Mouse (Mus musculus) CD4-positive, CD25-positive, alpha-beta regulatory T cell, adult 4 months (primary cell): ENCODE measurements around the gene Akt2. TPM values are rescaled to one million over a fixed set of nuclear protein-coding genes. Genes with fewer than 3 reads are reported as not detected.

Source experiments
- ATAC-seq: one replicate; pipeline ENCODE4 v1.8.0; 2017
- polyA plus RNA-seq, 2 experiments: library from polyadenylated mRNA; unstranded; fragments of 100-300 nt; shearing (Covaris generic); gene quantifications; one replicate each; pipeline ENCODE4 v1.2.1; 2017

Akt2 gene
- polyA plus RNA-seq, 2 experiments from 2014 or later, result 39.2 to 57.3 TPM

GRCm38 (mm10) chr7:27658712-27659663 is 67.6 kb downstream of the Akt2 start:
- ATAC-seq, result no peak

- no peak for ATAC-seq
Observed at GRCm38 (mm10) chr7:27662038-27662437, 70.7 kb downstream of the Akt2 start.

- ATAC-seq, result no peak
Observed at GRCm38 (mm10) chr7:27673064-27673574, 81.8 kb downstream of the Akt2 start.

- no peak for ATAC-seq
Observed at GRCm38 (mm10) chr7:27673575-27674131, 82.3 kb downstream of the Akt2 start.

GRCm38 (mm10) chr7:27674195-27674521 is 82.8 kb downstream of the Akt2 start:
- ATAC-seq, result no peak

GRCm38 (mm10) chr7:27674522-27675221 is 83.3 kb downstream of the Akt2 start, which contains the start of gene Map3k10:
Gene Map3k10 (minus strand): TSS chr7:27674598.
- ATAC-seq, result peak; percentile 96

GRCm38 (mm10) chr7:27675222-27675612 is 83.9 kb downstream of the Akt2 start:
- no peak for ATAC-seq

- ATAC-seq, result no peak
Observed at GRCm38 (mm10) chr7:27683218-27683617, 91.9 kb downstream of the Akt2 start.

- ATAC-seq, result no peak
Observed at GRCm38 (mm10) chr7:27685220-27685619, 93.9 kb downstream of the Akt2 start.

- no peak for ATAC-seq
Observed at GRCm38 (mm10) chr7:27685681-27686080, 94.3 kb downstream of the Akt2 start.

- no peak for ATAC-seq
Observed at GRCm38 (mm10) chr7:27687043-27687442, 95.7 kb downstream of the Akt2 start.

GRCm38 (mm10) chr7:27687836-27688235 is 96.5 kb downstream of the Akt2 start:
- ATAC-seq, result no peak

GRCm38 (mm10) chr7:27688246-27688788 is 97.0 kb downstream of the Akt2 start:
- ATAC-seq, result no peak

GRCm38 (mm10) chr7:27688815-27689612 is 97.7 kb downstream of the Akt2 start, which contains the start of gene Zfp607b:
Gene Zfp607b (plus strand): TSS chr7:27689340.
- ATAC-seq, result peak; percentile 98

Other genes starting within 250 kb of the Akt2 start
- 10 to 100 TPM; 49.2 to 76.0 TPM for gene Shkbp1, start 235.5 kb upstream of the Akt2 start, polyA plus RNA-seq
- not detected for gene Gm20479, start 234.1 kb upstream of the Akt2 start, polyA plus RNA-seq
- gene Sptbn4, start 143.9 kb upstream of the Akt2 start, polyA plus RNA-seq, result under 1 TPM; 0.28 to 0.32 TPM
- gene Blvrb, start 143.6 kb upstream of the Akt2 start, polyA plus RNA-seq, result 10 to 100 TPM; 14.1 to 19.9 TPM
- 10 to 100 TPM; 50.9 to 60.1 TPM for gene Sertad3, start 117.8 kb upstream of the Akt2 start, polyA plus RNA-seq
- gene Sertad1, start 104.6 kb upstream of the Akt2 start, polyA plus RNA-seq, result 10 to 100 TPM; 46.0 to 51.9 TPM
- under 1 TPM; 0.22 to 0.62 TPM for gene Prx, start 92.2 kb upstream of the Akt2 start, polyA plus RNA-seq
- under 1 TPM in 1 of 2 experiments, not detected in 1; 0.28 TPM for gene Hipk4, start 68.3 kb upstream of the Akt2 start, polyA plus RNA-seq
- gene Pld3, start 38.3 kb upstream of the Akt2 start, polyA plus RNA-seq, result 100 to 1,000 TPM; 191 to 306 TPM
- gene 2310022A10Rik, start 38.3 kb upstream of the Akt2 start, polyA plus RNA-seq, result 10 to 100 TPM; 15.0 to 25.3 TPM
- gene Ttc9b, start 62.4 kb downstream of the Akt2 start, polyA plus RNA-seq, result not detected
- 1 to 10 TPM in 1 of 2 experiments, under 1 TPM in 1; 0.76 to 1.5 TPM for gene Map3k10, start 83.0 kb downstream of the Akt2 start, polyA plus RNA-seq
- gene Zfp607b, start 97.8 kb downstream of the Akt2 start, polyA plus RNA-seq, result 1 to 10 TPM; 3.0 to 3.6 TPM
- 10 to 100 TPM; 11.7 to 19.1 TPM for gene Zfp60, start 139.8 kb downstream of the Akt2 start, polyA plus RNA-seq
- gene Zfp626, start 215.6 kb downstream of the Akt2 start, polyA plus RNA-seq, result 10 to 100 TPM in 1 of 2 experiments, 1 to 10 TPM in 1; 6.1 to 11.8 TPM
- gene Zfp59, start 247.1 kb downstream of the Akt2 start, polyA plus RNA-seq, result 1 to 10 TPM; 6.6 to 7.3 TPM